Mouse (Mus musculus): ENCODE measurements at regions not wholly inside any gene's neighbourhood (a gene's known extent, or its start where the extent isn't known, plus 50 kb on each side); places are given as distances from the start of the nearest gene placed in this dataset.

GRCm38 (mm10) chr15:25492161-25492746, 78.7 kb upstream of the Basp1 start:
- ATAC-seq (ENCODE audit: low FRiP score, low TSS enrichment), result no peak; the same call in 1 of the 2 replicates
- no peaks in the 10 kb centered on the region for H3K4me1 ChIP-seq (ENCODE audit: control insufficient read depth, insufficient read depth, low read length)
- no peak overlapping the region for H3K27ac ChIP-seq (replicated peaks; ENCODE audit: low read depth, low read length)
- H3K27me3 ChIP-seq (ENCODE audit: control insufficient read depth, insufficient read depth, low read length), result no peaks in the 10 kb centered on the region
- no peaks in the 10 kb centered on the region for H3K9me3 ChIP-seq (ENCODE audit: control insufficient read depth, low read length)
- H3K4me2 ChIP-seq (ENCODE audit: low read length), result no peak overlapping the region
- 56% methylated on average over 5 of the region's 5 CpGs for WGBS
- H3K4me3 ChIP-seq (replicated peaks; ENCODE audit: low read depth, low read length), result no peak overlapping the region
- H3K9ac ChIP-seq (replicated peaks; ENCODE audit: low read length), result no peak overlapping the region
- no peaks in the 10 kb centered on the region for H3K36me3 ChIP-seq (ENCODE audit: control insufficient read depth, insufficient read depth, low read length)
- peak; percentile 42 for DNase-seq

- H3K36me3 ChIP-seq (ENCODE audit: control insufficient read depth, insufficient read depth, low read length), result no peaks in the 10 kb centered on the region
- H3K27ac ChIP-seq (replicated peaks; ENCODE audit: low read depth, low read length), result no peak overlapping the region
- ATAC-seq (ENCODE audit: low FRiP score, low TSS enrichment) (no peak), DNase-seq (no peak)
- WGBS, result 71% methylated on average over 8 of the region's 8 CpGs
- no peak overlapping the region for H3K4me3 ChIP-seq (replicated peaks; ENCODE audit: low read depth, low read length)
- no peak overlapping the region for H3K9ac ChIP-seq (replicated peaks; ENCODE audit: low read length)
- H3K4me1 ChIP-seq (ENCODE audit: control insufficient read depth, insufficient read depth, low read length), result no peaks in the 10 kb centered on the region
- H3K27me3 ChIP-seq (ENCODE audit: control insufficient read depth, insufficient read depth, low read length), result no peaks in the 10 kb centered on the region
- H3K4me2 ChIP-seq (ENCODE audit: low read length), result no peak overlapping the region
- no peaks in the 10 kb centered on the region for H3K9me3 ChIP-seq (ENCODE audit: control insufficient read depth, low read length)
Observed at GRCm38 (mm10) chr15:25494687-25495299, 81.2 kb upstream of the Basp1 start.

GRCm38 (mm10) chr15:25495926-25496644, 82.5 kb upstream of the Basp1 start:
- H3K4me2 ChIP-seq (ENCODE audit: low read length), result no peak overlapping the region
- H3K9me3 ChIP-seq (ENCODE audit: control insufficient read depth, low read length), result no peaks in the 10 kb centered on the region
- ATAC-seq (ENCODE audit: low FRiP score, low TSS enrichment), result no peak
- no peak overlapping the region for H3K9ac ChIP-seq (replicated peaks; ENCODE audit: low read length)
- H3K4me1 ChIP-seq (ENCODE audit: control insufficient read depth, insufficient read depth, low read length), result no peaks in the 10 kb centered on the region
- no peaks in the 10 kb centered on the region for H3K36me3 ChIP-seq (ENCODE audit: control insufficient read depth, insufficient read depth, low read length)
- H3K27ac ChIP-seq (replicated peaks; ENCODE audit: low read depth, low read length), result no peak overlapping the region
- no peak overlapping the region for H3K4me3 ChIP-seq (replicated peaks; ENCODE audit: low read depth, low read length)
- 73% methylated on average over 7 of the region's 7 CpGs for WGBS
- no peak for DNase-seq
- no peaks in the 10 kb centered on the region for H3K27me3 ChIP-seq (ENCODE audit: control insufficient read depth, insufficient read depth, low read length)

- Histone ChIP-seq H3K4me1 (ENCODE audit: control insufficient read depth, insufficient read depth, low read length) (no peaks in the 10 kb centered on the region), H3K9ac (replicated peaks; ENCODE audit: low read length) (no peak overlapping the region), H3K4me2 (ENCODE audit: low read length) (no peak overlapping the region), H3K27me3 (ENCODE audit: control insufficient read depth, insufficient read depth, low read length) (no peaks in the 10 kb centered on the region), H3K9me3 (ENCODE audit: control insufficient read depth, low read length) (no peaks in the 10 kb centered on the region), H3K36me3 (ENCODE audit: control insufficient read depth, insufficient read depth, low read length) (no peaks in the 10 kb centered on the region), H3K4me3 (replicated peaks; ENCODE audit: low read depth, low read length) (no peak overlapping the region), H3K27ac (replicated peaks; ENCODE audit: low read depth, low read length) (no peak overlapping the region)
- ATAC-seq (ENCODE audit: low FRiP score, low TSS enrichment), result no peak
- 64% methylated on average over 1 of the region's 1 CpGs for WGBS
- no peak for DNase-seq
Observed at GRCm38 (mm10) chr15:25497743-25498142, 84.2 kb upstream of the Basp1 start.

GRCm38 (mm10) chr15:25498422-25498821, 84.9 kb upstream of the Basp1 start:
- DNase-seq, result peak; percentile 50
- 13% methylated on average over 2 of the region's 2 CpGs for WGBS

GRCm38 (mm10) chr15:25502513-25502912, 88.9 kb upstream of the Basp1 start:
- Histone ChIP-seq H3K27me3 (ENCODE audit: control insufficient read depth, insufficient read depth, low read length) (no peaks in the 10 kb centered on the region), H3K4me3 (replicated peaks; ENCODE audit: low read depth, low read length) (no peak overlapping the region), H3K4me1 (ENCODE audit: control insufficient read depth, insufficient read depth, low read length) (no peaks in the 10 kb centered on the region), H3K4me2 (ENCODE audit: low read length) (no peak overlapping the region), H3K27ac (replicated peaks; ENCODE audit: low read depth, low read length) (no peak overlapping the region), H3K36me3 (ENCODE audit: control insufficient read depth, insufficient read depth, low read length) (no peaks in the 10 kb centered on the region), H3K9ac (replicated peaks; ENCODE audit: low read length) (no peak overlapping the region), H3K9me3 (ENCODE audit: control insufficient read depth, low read length) (no peaks in the 10 kb centered on the region)
- ATAC-seq (ENCODE audit: low FRiP score, low TSS enrichment), result no peak
- no peak for DNase-seq
- WGBS, result 86% methylated on average over 5 of the region's 5 CpGs

More at GRCm38 (mm10) chr15:25498422-25498821, 84.9 kb upstream of the Basp1 start:
- no peaks in the 10 kb centered on the region for H3K4me1 ChIP-seq (ENCODE audit: control insufficient read depth, insufficient read depth, low read length)
- H3K36me3 ChIP-seq (ENCODE audit: control insufficient read depth, insufficient read depth, low read length), result no peaks in the 10 kb centered on the region
- ATAC-seq (ENCODE audit: low FRiP score, low TSS enrichment), result peak; percentile 50; the same call in 1 of the 2 replicates
- no peaks in the 10 kb centered on the region for H3K9me3 ChIP-seq (ENCODE audit: control insufficient read depth, low read length)
- H3K27me3 ChIP-seq (ENCODE audit: control insufficient read depth, insufficient read depth, low read length), result no peaks in the 10 kb centered on the region
- H3K4me3 ChIP-seq (replicated peaks; ENCODE audit: low read depth, low read length), result no peak overlapping the region
- H3K27ac ChIP-seq (replicated peaks; ENCODE audit: low read depth, low read length), result no peak overlapping the region
- no peak overlapping the region for H3K9ac ChIP-seq (replicated peaks; ENCODE audit: low read length)
- H3K4me2 ChIP-seq (ENCODE audit: low read length), result no peak overlapping the region

GRCm38 (mm10) chr15:25503104-25503503, 89.5 kb upstream of the Basp1 start:
- H3K4me1 ChIP-seq (ENCODE audit: control insufficient read depth, insufficient read depth, low read length), result no peaks in the 10 kb centered on the region
- no peak for ATAC-seq (ENCODE audit: low FRiP score, low TSS enrichment)
- H3K36me3 ChIP-seq (ENCODE audit: control insufficient read depth, insufficient read depth, low read length), result no peaks in the 10 kb centered on the region
- WGBS, result 69% methylated on average over 6 of the region's 6 CpGs
- H3K4me2 ChIP-seq (ENCODE audit: low read length), result no peak overlapping the region
- no peak overlapping the region for H3K9ac ChIP-seq (replicated peaks; ENCODE audit: low read length)
- H3K27ac ChIP-seq (replicated peaks; ENCODE audit: low read depth, low read length), result no peak overlapping the region
- no peaks in the 10 kb centered on the region for H3K9me3 ChIP-seq (ENCODE audit: control insufficient read depth, low read length)
- DNase-seq, result peak; percentile 23
- no peak overlapping the region for H3K4me3 ChIP-seq (replicated peaks; ENCODE audit: low read depth, low read length)
- H3K27me3 ChIP-seq (ENCODE audit: control insufficient read depth, insufficient read depth, low read length), result no peaks in the 10 kb centered on the region

- H3K27ac ChIP-seq (replicated peaks; ENCODE audit: low read depth, low read length), result no peak overlapping the region
Observed at GRCm38 (mm10) chr15:25509139-25509538, 95.6 kb upstream of the Basp1 start.

More at GRCm38 (mm10) chr15:25509139-25509538, 95.6 kb upstream of the Basp1 start:
- Histone ChIP-seq H3K36me3 (ENCODE audit: control insufficient read depth, insufficient read depth, low read length) (no peaks in the 10 kb centered on the region), H3K9ac (replicated peaks; ENCODE audit: low read length) (no peak overlapping the region), H3K4me2 (ENCODE audit: low read length) (no peak overlapping the region), H3K27me3 (ENCODE audit: control insufficient read depth, insufficient read depth, low read length) (no peaks in the 10 kb centered on the region), H3K4me1 (ENCODE audit: control insufficient read depth, insufficient read depth, low read length) (peaks cover 6% of the 10 kb centered on the region; the same call in 1 of the 2 replicates), H3K4me3 (replicated peaks; ENCODE audit: low read depth, low read length) (no peak overlapping the region), H3K9me3 (ENCODE audit: control insufficient read depth, low read length) (no peaks in the 10 kb centered on the region)
- ATAC-seq (ENCODE audit: low FRiP score, low TSS enrichment), result no peak
- no peak for DNase-seq
- 48% methylated on average over 7 of the region's 7 CpGs for WGBS

Data from midbrain, embryonic 14.5 days (tissue).